Mouse (Mus musculus) gonadal fat pad, adult 2 months (tissue): ENCODE measurements around the gene Exosc8. TPM values are rescaled to one million over a fixed set of nuclear protein-coding genes. Genes with fewer than 3 reads are reported as not detected.
"Not testable (repeated sequence)": the region's sequence is repeated elsewhere in the genome, so short reads cannot be mapped to it uniquely, and the experiment has no call there.

Source experiments
- DNase-seq: peaks from one replicate; pipeline ENCODE4 v3.0.0-alpha.2; 2012; ENCODE audit warnings: low read depth
- polyA plus RNA-seq: library from polyadenylated mRNA; depleted of rRNA; stranded (reverse); fragments of >200 nt; gene quantifications from 2 replicates; pipeline ENCODE4 v1.2.3, GENCODE M21; 2012; rRNA removed

The Exosc8 gene
- polyA plus RNA-seq: 19.4 and 25.1 TPM in 2 replicates

GRCm38 (mm10) chr3:54735247-54736046, at the start of gene Exosc8, which contains the start of gene Alg5:
Gene Exosc8, minus strand, starts transcription at chr3:54735393.
Gene Alg5, plus strand, starts transcription at chr3:54735539.
- DNase-seq: no peak

GRCm38 (mm10) chr3:54775989-54776631, 40.9 kb upstream of the Exosc8 start:
- no peak for DNase-seq

GRCm38 (mm10) chr3:54773613-54774012, 38.4 kb upstream of the Exosc8 start:
- DNase-seq: no peak

DNA sequence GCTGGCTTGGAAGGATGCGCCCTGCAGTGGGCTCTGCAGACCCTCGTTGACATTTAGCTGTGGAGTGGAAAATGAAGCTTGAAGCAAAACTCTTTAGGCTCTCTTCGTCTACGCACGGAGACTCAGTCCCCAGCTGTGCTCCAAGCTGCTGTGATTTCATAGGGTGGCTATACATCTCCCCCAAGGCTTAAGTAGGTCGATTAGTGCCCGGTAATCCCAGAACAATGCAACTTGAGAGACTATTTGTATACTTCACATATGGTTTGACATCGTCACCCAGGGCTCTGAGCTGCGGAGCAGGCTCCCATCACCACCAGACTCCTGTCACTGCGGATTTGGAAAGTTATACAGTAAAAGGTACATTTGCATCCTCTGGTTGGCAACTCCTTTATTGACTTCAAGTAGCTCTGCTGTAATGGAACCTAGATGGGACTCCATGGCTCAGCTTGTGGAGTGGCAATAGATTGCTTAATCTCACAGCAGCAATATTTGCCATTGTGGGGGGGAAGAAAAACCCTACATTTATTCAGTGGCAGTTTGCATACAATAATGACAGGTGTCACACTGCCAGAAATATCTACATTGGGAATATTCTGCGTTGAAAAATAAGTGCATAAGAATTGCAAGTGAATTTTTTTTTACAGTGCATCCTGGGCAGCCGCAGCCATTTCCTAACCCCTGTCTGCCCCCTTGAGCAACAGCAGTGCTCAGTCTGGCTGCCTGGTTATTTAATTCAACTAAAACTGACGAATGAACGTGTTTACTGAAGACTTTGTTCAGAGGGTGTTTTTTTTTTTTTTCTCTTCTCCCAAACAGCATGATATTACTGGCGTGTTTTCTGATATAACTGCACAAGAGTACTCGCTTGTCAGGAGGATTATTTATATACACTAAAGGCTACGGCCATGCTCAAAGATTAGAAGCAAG, 34.4 kb upstream of the Exosc8 start:
- DNase-seq: no peak

DNA sequence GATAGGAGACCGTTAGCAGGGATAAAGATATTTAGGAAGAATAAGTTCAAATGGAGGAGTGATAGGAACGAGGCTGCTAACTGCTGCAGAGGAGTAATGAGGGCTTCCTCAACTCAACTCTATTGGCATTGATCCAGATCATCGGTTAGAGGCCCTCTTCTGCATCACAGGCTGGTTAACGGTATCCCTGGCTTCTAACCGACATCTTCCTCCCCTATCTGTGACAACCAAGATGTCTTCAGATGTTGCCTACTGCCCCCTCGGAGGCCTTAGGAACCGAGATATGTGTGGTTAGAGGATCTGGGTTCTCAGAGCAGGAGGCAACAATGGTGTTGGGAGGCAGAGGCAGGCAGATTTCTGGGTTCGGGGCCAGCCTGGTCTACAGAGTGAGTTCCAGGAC, 33.4 kb upstream of the Exosc8 start:
- no peak for DNase-seq

DNA sequence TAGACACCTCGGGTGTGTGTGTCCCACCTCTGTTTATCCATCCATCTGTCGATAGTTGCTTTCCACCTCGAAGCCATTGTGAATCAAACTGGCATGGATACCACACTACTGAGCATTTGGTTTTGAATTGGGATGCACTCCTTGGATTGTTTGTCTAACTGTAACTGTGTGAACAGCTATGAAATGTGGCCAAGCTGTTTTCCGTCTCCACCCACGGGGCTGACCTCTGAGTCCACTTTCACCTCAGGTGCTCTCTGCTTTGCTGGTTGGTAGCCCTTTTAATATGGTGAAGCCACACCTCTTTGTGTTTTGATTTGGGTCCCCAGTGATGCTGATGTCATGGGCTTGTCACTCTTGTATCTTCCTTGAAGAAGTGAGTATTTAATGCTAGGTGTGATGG, 31.6 kb upstream of the Exosc8 start:
- DNase-seq: no peak

DNA sequence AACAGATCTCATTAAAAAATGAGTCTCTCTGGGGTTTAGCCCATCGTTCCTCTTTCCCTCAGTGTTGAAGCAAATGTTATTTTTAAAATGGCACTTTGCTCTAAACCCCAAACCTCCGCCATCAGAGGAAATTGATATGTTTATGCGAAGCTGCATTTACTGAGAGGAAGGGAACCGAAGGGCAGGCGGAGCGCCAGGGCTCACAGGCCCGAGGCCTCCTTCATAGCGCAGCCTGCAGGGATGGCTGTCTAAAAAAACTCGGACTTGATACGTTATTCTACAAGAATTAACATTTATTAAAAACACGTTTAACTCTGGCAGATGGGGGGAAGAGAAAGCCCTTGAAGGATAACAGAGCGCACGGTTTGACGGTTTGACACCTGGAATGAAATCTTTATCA, 30.8 kb upstream of the Exosc8 start:
- DNase-seq: no peak

DNA sequence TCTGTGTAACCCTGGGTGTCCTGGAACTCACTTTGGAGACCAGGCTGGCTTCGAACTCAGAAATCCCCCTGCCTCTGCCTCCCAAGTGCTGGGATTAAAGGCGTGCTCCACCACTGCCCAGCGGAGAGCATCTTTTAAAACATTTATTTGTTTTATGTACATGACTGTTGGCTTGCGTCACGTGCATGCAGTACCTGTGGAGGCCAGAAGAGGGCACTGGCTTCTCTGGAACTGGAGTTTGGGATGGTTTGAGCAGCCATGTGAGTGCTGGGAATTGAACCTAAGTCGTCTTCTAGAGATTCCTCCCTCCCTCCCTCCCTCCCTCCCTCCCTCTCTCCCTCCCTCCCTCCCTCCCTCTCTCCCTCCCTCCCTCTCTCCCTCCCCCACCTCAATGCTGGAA, 30.3 kb upstream of the Exosc8 start:
- not testable (repeated sequence) for DNase-seq

DNA sequence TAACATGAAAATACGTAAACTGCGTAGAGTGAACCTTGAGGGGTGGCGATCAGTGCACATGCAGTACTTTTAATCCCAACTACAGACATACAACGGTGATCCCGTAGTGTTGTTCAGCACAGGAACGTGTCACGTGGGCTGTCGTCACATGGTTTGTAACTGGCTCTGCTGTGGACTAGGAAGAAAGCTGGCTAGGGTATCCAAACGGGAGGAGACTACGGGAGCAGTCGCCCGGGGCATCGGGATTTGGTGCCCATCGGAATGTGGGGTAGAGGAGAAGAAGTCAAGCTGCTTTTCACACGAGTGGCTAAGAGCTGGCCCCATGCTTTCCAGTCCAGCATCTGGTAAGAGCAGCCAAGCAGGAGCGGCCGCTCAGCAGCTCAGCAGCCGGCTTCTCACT, 29.2 kb upstream of the Exosc8 start:
- no peak for DNase-seq

DNA sequence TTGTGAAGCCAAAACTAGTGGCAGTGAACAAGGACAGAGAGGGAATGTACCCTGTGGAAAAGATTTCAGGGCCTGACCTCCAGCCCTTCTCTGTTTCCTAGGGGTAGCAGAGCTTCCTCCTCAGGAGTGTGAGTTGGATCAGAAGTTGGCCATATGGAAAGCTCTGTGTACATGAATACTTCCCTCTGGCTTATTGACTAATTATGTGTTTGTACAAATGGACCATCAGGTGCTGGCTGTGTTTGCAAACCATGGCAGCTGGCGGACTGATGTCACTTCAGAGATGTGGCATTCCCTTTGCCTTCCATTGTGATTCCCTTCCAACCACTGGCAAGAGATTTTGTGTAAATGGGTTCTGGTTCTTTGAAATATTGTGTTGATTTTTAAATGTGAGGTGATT, 26.1 kb upstream of the Exosc8 start:
- no peak for DNase-seq

DNA sequence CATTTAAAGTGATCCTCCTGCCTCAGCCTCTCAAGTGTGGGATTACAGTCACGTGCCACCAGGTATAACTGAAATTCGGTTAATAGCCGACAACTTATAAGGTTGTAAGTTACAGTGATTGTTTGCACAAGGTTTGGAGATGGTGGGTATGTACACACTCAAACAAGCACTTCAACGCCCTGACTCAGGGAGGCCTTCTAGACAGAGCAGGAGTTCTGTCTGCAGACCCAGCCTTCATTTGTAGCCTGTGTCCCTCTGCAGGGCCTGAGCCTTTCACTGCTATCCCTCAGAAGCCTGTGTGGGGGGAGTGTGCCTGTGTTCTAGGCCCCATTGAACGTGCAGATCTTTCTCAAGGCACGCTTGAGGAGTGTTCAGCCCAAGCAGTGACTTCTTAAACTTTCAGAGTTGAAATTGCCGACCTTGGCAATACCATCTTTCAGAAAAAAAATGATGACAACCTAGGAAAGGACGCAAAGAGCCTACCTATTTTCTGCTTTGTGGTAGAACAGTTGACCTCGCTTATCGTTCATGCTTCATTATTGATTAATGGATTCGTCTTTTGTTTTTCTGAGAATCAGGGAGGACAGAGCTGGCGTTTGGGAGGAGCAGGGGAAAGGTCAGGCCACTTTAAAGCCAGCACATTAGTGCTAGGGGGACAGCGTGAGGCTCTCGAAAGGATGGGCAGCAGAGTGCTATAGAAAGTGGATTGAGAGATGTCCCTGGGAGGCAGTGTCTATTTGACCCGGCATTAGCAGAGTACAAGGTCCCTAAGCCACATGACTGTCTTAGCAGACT, 25.3 kb upstream of the Exosc8 start:
- DNase-seq: no peak

- DNase-seq: no peak
Observed at GRCm38 (mm10) chr3:54759211-54759610, 24.0 kb upstream of the Exosc8 start.

DNA sequence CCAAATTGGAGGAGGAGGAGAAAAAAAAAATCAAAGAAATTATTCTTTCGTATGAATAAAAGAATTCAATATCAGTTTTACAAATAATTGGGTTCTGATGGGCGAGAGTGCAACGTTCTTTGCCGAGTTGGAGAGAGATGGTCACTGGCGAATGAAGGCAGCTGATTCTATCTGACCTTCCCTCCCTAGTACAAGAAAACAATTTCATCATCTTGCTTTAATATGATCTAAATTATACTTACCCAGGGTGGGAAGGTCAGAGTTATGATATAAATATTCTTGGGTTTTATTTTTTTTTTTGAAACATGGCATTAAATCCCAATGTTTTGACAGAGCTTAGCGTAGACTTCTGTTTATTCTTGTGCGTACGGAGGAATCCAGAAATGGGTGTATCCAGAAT, 22.3 kb upstream of the Exosc8 start:
- no peak for DNase-seq

GRCm38 (mm10) chr3:54756058-54756457, 20.9 kb upstream of the Exosc8 start:
- DNase-seq: no peak

GRCm38 (mm10) chr3:54755145-54756041, 20.2 kb upstream of the Exosc8 start, which contains the start of gene Smad9:
Gene Smad9, plus strand, starts transcription at chr3:54755582.
- DNase-seq: no peak

DNA sequence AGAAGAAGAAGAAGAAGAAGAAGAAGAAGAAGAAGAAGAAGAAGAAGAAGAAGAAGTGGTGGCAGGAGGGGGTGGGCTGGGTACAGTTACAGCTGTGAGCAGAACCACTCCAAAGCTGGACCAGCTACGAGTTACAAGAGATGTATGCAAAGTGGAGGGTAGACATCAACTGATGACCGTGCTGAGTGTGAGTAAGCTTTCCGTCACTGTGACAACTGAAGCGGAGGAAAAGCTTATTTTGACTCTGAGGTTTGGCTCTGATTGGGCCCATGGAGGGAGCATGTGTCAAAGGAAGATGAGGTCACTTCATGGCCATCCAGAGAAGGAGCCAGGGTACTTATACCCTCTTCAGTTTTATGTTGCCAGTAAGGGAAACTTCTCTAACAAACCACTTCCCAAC, 18.2 kb upstream of the Exosc8 start:
- DNase-seq: no peak

DNA sequence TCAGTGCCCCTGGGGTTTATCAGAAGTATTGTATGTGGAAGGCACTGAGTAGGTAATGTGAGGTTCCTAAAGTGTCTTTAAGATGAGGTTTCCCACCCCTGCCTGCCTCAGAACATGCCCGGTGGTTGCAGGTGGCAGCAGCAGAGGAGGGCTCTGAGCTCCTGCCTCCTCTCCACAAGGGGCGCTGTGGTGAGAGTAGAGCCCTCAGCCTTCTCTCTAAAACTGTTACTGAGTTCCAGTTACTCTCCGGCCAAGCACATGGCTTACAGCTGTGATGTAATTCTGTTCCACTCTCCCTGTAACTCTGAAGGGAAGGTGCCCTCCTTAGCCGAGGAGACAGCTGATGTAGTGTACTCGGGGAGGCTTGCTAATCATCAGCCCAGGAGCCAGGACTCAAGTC, 10.6 kb upstream of the Exosc8 start:
- no peak for DNase-seq

DNA sequence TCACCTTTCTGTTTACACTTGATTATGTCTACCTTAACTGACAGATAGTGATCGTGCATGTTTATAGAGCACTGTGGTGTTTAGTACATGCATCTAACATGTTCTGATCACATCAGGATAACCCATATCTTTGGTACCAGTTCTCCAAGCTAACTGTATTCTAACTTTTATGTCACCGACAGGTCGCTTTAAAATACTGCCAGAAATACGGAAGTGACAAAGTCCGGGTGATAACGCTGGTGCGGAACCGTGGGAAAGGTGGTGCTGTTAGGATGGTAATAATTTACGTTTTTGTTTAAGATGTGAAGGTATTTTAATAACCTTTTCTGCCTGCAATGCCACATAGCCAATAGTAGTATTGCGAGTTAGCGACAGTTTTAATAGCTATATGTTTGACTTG, 6.8 kb upstream of the Exosc8 start:
- no peak for DNase-seq

- no peak for DNase-seq
Observed at GRCm38 (mm10) chr3:54737317-54737716, 2.1 kb upstream of the Exosc8 start.
